Mouse (Mus musculus) stomach, postnatal 0 days (tissue): ENCODE measurements around the gene Lpp.

Experiments
- CTCF ChIP-seq: IDR thresholded peaks from 2 replicates; pipeline ENCODE4 v1.5.1; 2016; ENCODE audit warnings: antibody characterized with exemption, low read depth, mild to moderate bottlenecking, moderate library complexity
- EP300 ChIP-seq: optimal IDR thresholded peaks from 2 replicates; pipeline ENCODE3; 2016; ENCODE audit warnings: antibody characterized with exemption

- TF ChIP-seq CTCF (no peak), EP300 (no peak)
Observed at GRCm38 (mm10) chr16:24644760-24645406, 251.6 kb downstream of the Lpp start.
